Mouse (Mus musculus) telencephalon, adult 2 months (tissue): ENCODE measurements at regions not wholly inside any gene's neighbourhood (a gene's known extent, or its start where the extent isn't known, plus 50 kb on each side); places are given as distances from the start of the nearest gene placed in this dataset.
A peak's percentile ranks its signal among the peaks of the same experiment; 100 is the strongest.
"Not testable (repeated sequence)": the region's sequence is repeated elsewhere in the genome, so short reads cannot be mapped to it uniquely, and the experiment has no call there.

Source experiments
- DNase-seq: peaks from one replicate; pipeline ENCODE4 v3.0.0-alpha.2; 2011; ENCODE audit warnings: low read depth, low spot score

DNA sequence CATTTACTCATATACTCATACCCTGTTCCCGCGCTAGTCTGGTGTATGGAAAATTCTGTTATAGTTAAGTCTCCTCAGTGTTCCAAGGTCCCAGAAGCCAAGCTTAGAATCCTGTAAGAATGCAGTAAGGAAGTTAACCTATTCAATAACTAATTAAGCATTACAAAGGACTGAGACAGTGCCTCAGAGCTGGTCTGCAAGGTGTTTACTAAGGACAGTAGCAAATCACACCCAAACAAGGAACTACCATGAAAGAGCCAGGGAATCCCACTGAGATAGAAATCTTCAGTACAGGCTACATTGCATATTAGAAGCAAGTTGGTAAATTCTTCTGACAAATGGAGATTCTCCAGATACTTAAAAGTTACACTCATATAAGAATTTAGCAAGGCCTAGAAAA lies 516.7 kb upstream of the Gm10131 start:
- DNase-seq: not testable (repeated sequence)

DNA sequence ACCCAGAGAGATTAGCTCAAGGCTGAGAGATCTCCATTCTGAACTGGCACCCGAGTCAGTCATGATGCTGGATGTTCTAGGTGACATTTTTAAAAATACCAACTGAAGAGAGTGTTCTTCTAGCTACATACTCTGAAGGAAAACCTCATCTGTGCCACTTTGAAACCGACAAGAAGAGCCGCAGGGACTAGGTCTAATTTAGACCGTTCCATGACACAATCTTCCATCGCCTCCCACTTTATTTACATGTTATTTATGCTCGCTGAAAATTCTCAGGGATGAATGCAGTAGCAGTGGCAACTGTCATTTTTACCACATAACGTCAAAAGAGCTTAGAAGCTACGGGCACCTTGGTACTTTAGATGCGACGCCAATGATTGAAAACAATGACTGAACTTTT lies 514.1 kb upstream of the Gm10131 start:
- peak; percentile 42 for DNase-seq

DNA sequence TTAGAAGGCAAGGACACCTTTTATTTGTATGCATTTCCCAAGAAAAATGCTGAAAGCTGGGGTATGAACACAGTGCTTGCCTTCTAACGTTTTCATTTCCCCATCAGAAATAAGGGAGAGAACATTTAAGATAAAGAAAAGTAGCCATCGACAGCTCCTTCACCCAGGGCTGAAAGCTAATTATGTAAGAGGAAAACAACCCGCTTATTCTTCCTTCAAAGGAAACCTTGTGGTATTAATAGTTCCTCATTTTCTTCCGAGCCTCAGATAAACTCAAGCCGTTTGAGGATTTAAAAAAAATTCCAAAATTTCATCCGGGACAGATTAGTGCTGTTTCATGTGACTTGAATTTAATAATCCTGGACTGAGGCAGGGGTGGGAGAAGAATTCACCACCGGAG lies 512.2 kb upstream of the Gm10131 start:
- DNase-seq: no peak

DNA sequence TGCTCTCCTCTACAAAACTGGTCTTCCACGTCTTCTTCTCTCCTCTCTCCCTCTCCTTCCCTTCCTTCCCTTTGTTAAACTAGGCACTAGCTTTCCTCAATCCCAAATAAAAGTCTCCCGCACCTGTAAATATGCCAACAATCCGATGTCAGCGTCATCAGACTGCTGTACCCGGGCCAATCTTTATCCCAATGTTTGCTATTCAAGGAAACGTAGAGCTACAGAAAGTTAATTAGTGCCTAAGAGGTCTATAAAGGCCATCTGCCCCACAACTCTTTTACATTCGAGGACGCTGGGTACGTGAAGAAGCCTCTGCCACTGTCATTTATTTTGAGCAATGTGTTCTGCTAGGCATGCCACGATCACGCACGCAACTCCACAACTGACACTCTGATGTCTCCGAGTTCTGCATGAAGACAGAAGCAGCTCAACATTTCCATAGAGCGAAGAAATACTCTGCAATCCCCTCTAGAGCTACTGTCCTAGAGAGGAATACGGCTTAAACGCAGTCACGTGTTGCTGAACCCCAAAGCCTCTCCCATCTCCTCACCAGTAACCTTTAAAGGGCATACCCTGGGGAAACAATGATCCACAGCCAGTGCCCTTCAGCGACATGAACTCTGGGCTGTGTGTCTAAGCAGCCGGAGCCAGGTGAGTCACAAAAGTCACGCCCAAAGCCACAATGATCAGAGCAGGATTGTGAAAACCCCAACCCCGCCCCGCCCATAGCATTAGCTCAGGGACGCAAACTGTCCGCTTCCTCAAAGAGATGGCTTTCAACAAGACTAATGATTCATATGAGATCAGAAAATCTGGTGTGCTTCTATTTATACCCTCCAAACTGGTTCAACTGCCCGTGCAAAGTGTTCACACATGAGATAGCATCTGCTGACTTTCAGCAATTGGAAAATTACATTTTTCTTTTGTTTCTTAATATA lies 510.9 kb upstream of the Gm10131 start:
- DNase-seq: no peak

DNA sequence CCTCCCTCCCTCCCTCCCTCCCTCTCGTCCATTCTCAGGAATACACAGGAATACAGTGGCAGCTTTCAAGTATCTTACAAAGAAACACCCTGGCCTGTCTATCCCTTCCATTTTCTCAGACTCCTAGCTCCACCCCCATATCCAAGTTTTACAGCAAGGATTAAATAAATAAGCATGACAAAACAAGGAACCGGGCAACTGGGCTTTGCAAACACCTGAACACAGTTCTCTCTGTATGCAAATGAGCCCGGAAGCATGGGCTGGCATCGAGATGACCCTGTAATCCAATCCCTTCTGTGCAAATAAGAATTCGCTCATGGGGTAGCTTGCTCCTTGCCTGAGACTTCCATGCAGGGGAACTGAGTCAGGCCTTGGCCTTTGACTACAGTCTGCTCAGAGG lies 506.5 kb upstream of the Gm10131 start:
- no peak for DNase-seq

DNA sequence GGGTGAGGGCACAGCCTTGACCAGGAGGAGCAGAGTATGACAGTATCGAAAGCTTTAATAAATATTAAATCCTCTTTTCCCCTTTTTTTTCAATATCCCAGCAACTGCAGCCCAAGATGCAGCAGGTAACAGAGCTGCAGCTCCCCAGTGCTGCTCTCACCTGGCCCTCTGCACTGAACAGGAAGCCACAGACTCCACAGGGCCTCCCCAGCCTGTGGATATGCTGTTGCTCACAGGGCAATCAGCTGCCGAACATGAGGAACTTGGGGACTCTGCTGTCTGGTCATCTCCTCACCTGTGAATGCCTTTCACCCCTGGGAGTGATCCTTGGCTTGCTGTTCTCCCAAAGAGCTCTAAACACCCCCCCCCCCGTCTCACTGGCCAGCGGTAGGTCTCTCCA lies 503.4 kb upstream of the Gm10131 start:
- no peak for DNase-seq

DNA sequence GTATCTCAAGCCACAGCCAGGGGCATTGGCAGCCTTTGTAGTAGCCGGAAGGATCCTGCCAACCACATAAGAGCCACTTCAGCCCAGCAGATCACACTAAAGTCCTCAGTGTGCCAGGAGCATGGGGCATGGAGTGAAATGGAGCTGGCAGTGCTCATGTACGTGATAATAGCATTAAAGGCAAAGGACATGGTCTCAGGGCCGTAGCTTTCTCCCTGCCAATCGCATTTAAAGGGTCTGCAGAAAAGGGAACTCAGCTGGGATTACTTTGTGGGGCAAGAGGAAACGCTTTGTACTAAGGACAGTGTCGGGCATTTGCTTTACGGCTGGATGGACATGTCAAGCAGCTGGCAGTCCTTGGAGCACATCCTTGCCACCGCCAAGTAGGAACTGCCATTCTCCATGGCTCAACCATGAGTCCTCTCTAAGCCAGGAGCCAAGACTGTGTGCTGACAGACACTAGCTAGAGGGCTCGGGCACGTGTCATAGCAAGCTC lies 502.5 kb upstream of the Gm10131 start:
- no peak for DNase-seq

DNA sequence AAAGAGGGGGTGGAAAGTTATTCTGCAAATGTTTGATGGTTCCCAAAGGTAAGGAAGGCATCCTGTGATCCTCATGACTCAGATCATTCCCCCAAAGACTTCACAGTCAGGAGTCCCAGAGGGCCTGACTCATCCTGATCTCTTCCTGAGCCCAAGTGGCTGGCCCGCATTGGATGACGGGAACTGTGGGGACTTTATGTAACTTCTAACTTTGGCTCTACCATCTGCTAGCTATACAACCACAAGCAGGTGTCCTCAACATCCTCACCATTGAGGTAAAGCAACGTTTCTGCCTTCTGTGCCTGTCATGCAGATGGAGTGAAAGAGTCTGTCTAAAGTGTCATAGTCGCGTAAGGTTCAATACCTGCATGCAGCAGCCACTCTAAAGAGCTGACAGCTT lies 501.6 kb upstream of the Gm10131 start:
- peak; percentile 60 for DNase-seq

DNA sequence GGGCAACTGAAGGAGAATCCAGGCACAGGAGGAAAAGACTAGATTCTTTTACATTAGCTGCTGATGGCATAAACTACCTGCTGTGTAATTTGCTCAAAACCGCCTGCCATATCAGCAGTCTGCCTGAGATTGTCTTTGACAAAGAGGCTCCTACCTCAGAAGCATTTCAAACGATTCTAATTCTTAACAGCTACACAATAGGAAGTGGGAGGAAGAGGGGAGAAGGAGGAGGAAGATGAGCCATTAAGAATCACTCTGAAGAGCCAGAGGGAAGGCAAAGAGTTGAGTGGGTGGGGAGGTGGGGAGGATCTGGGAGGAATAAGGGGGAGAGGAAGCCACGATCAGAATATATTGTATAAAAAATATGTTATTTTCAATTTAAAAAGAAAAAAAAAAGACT lies 500.9 kb upstream of the Gm10131 start:
- no peak for DNase-seq

DNA sequence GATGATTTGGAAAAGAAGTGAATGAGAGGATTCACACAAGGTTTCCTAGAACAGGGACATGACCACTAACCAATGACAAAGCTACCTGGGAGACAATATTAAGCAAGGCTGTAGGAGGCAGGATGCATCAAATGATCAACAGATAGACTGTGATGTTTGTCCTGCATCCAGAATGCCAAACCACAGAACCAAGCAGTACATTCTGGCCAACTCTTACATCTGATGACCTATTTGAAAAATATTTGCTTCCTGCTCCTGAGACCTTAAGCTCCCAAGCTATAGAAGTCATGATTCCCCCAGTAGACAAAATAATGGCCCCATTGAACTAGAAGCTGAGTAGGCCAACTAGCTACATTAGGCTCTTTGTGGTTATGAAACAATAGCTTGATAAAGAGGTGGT lies 498.6 kb upstream of the Gm10131 start:
- DNase-seq: no peak

DNA sequence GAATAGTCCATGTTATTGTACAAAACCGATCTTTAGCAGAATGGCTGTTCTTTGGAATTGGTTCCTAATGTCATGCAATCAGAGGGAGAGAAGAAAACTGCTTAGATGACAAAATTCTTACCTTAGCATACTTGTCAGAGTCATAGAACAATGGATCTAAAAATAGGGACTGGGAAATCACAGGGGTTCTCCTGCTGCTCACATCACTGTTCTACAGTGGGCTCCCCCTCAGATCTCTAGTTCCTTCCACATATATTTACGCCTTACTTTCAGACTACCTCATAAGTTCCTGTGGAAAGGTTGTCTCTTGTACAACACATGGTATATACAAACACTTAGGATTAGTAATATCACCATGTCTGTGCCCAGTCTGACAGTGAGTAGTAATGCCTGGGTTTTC lies 495.9 kb upstream of the Gm10131 start:
- no peak for DNase-seq

DNA sequence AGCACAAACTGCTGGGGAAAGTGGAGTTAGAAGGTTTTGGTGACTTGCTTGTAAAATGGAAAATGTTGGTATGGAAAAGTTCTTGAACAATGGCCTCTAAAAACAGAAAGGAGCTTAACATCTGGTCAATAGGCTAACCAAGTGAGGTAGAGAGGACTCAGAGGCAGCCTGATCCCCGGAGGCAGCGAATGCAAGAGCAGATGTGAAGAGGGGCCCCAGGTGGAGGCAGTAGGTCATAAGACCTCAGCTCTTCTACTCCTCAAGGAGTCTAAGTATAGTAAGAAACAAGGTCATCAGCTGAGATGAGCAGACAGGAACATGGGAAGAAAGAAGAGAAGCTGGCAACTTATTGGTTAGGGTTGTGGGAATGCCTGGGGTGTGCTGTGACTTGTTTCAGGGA lies 493.5 kb upstream of the Gm10131 start:
- no peak for DNase-seq

DNA sequence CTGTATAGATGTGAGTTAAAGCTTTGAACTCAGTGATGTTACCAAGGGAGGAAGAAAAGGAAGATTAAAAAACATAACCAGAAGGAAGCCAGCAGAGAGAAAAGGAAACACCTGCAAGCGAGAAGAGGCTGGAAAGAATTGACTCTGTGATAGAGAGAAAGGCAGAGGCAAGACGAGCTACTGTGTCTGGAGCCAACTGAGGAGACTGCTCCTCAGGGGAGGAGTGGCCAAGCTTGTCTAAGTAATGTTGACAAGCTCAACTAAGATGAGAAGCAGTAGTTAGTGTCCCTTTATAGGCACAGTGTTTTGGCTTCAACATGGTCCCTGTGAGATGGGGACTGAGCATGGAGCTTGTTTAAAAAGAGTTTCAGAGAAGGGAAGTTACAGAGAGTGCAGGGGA lies 493.0 kb upstream of the Gm10131 start:
- no peak for DNase-seq

DNA sequence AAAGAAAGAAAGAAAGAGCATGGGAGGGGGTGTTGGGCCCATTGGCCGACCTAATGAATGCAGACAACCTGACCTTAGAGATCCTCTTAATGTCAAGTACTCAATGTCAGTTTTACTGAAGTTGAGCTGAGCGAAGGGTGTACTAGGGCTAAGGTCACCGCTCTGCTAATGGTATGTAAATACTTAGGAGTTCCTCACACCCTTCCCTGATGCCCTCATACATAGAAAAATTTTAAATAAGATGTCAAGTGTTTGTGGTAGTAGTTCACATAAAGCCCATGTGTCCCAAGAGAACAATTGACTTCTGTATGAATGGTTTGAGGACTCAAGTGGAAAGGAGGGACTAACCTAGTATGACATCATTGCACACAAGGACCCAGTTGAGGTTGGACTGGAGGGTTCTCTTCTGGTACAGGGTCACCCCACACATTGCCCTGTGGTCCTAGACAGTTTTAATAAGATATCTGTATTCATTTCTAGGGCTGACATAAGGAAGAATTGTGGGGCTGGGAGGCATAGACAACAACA lies 490.0 kb upstream of the Gm10131 start:
- DNase-seq: no peak

DNA sequence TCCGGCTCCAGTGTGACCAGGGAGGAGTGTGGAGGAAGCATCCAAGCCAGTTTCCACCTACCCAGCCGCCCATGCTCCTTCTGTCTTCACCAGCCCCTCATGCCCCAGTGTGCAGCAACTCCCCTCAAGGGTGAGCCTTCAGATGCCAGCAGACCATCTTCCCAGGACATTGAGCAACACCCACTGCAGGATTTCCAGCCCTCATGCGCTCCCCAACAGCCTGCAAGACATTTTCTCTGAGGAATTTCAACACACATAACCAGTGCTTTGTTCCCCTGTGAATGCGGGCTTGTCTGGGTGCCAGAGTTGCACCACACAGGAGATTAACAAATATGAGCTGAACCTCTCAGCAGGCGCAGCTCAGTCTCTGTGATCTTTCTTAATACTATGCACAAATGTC lies 489.3 kb upstream of the Gm10131 start:
- DNase-seq: no peak

DNA sequence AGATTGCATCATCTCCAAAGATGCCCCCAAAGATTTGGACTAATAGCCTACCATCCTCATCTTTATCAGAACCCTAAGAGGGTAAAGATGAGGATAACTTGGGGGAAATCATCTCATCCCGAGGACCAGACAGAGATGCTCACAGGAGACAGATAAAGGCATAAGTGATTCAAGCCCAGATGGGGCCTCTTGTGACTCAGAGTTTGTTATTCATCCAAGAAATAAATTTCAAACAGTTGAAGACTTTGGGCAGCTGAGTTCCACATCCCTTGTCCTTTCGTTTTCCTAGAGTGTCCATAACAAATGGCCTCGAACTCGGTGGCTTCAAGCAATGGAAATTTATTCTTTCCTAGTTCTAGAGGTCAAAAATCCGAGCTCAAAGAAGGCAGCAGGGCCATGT lies 485.1 kb upstream of the Gm10131 start:
- DNase-seq: no peak

DNA sequence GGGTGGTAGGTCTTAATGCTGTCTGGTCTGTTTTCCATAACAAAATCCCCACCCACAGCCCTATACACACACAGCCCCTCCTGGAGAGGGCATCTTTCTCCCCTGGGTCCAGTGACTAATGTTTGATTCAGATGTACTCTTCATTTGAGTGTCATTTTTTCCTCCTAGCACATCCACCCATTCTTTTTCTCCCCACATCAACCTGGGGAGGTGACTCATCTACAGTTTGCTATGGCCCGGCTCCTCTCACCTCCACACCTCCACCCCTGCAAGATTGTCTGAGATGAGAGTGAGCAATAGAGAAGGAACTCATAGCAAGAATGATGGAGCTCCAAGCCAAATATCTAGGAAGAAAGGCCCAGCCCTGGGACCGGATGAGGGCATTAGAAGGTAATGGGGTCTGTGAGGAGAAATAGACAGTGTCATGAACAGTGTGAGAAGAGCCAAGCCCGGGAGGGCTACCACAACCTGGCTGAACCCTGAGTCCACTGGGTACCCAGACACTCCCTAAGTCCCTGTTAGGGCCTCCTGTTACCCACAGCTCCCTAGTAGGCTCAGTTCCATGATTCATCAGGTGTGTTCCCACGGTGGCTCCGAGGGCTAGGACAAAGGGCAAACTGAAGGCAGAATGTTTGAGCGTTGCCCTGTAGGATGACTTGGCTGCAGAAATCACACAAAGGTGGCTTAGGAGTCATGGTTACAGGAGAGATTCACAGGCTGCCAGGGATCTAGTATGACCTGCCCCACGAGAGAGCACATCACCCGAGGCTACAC lies 479.6 kb upstream of the Gm10131 start:
- DNase-seq: no peak

DNA sequence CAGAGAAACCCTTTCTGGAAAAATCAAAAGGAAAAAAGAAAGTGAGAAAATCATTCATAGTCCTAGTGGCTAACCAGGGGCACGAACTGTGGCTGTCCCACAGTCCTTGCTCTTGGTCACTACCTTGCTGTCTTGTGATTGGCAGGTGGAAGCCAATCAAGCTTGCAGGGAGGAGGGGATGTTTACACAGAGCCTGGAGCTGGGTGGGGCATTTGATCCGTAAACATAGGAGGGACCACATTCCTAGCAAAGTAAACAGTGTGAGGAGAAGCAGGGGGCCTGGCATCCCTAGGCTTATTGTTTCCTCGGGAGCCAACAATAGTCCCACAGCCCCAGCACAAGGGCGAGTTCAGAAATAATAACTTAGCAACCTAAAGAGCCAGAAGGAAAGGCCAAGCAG lies 466.5 kb upstream of the Gm10131 start:
- no peak for DNase-seq

DNA sequence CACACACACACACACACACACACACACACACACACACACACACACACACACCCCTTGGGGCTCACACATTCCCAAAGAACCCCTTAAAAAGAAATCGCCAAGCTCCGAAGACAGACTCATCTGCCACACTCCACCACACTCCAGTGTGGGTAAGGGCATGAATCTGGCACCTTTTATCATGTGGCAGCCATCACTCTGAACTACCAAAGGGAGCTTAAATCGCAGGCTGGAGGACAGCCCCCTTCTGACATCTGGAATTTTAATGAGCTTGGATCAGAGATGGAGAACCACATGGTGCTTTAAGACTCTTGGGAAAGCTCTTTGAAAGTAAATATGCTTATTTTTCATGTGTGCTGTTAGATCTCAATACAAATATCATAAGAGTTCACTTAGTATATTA lies 462.5 kb upstream of the Gm10131 start:
- DNase-seq: no peak

DNA sequence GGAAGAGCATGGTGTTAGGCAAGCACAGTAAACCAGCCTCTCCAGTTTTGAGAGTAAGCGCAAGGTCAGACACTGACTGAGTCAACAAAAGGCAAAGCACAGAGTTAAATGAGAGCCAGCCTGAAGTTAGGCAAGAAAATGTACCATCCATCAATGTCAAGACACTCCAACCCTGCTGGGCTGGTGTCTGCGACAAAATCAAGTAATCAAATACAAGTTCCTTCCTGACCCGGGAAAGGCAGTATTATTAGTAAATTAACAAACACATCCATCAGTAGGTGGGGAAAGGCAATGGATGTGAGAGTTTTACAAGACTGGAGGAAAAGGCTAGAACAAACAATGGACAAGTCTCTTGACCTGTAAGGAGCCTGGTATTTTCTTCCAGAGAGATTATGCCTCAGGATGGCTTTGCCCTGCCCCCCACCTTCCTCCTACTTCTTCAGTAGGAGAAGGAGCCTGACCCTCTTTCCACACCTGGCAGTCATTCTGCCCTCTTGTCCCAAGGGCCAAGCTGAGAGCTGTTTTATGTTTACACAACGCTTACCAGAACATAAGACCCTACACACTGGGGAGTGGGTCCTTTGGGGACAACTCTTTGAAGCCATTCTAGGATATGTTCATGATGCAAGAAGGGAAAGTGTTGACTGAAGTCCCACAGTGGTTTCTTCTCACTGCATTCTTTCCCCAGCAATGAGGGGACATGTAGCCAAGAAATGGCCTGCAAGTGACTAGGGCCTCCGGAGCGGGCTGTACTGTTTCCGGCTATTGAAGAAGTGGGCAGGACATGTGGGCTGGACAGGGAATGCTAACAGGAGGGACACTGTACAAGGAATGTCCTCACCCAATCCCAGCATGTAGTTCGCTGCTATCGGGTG lies 461.7 kb upstream of the Gm10131 start:
- DNase-seq: no peak

DNA sequence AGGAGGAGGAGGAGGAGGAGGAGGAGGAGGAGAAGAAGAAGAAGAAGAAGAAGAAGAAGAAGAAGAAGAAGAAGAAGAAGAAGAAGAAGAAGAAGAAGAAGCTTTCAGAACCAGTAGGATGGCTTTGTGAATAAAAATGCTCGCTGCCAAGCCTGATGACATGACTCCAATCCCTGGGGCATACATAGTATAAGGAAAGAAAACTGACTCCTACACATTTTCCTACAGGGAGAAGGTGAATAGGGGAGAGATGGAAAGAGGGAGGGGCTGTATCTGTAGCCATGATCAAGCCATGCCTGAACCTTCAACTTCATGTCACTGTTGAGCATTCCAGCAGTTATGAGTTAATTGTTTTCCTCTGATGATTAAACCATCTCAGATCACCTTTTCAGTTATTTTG lies 460.2 kb upstream of the Gm10131 start:
- DNase-seq: no peak

DNA sequence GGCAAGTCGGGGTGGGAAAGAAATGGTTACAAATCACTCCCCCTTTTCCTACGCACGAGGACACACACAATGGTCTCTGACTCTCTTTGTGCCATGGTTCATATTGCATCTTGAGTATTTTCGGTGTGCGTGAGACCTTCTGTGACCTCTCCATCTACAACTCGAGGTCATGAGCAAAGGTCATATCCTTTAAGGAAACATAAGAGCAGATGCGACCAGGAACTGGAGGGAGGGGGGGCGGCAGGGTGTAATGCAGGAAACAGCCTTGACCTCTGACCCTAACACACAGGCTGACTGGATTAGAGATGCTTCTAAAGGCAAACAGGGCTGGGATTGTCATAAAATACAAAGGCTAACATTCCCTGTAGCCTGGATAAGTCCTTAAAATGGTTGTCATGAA lies 450.7 kb upstream of the Gm10131 start:
- no peak for DNase-seq
